Comparison of ENCODE assay signal across 35 mouse cellular contexts in genomic region chr5:145469623-145470022, GRCm38 (mm10). TPM values are rescaled to one million over a fixed set of nuclear protein-coding genes. Genes with fewer than 3 reads are reported as not detected.
"Had no signal": no experiment of that assay in that cellular context is flagged by ENCODE, and none has a peak within 500 bp of the region (broad histone marks: within the 10 kb centered on the region; RNA-seq: fewer than 3 reads in every experiment).

Gene Cyp3a16, minus strand, starts transcription at chr5:145469723.

RNA-seq across cellular contexts. Expression of gene Cyp3a16, which starts in this region (rescaled TPM):
- total RNA-seq: left cerebral cortex, adult 2 months; left cerebral cortex, adult 8-10 months; left cerebral cortex, postnatal 10 days; left cerebral cortex, postnatal 14 days; left cerebral cortex, postnatal 25 days; left cerebral cortex, postnatal 36 days; left cerebral cortex, postnatal 4 days; megakaryocyte progenitor cell, adult 5-6 weeks; megakaryocyte, adult 5-6 weeks; megakaryocyte-erythroid progenitor cell, adult 5-6 weeks; midbrain, postnatal 0 days; monocyte, adult 5-6 weeks had no signal
- polyA plus RNA-seq: limb, embryonic 10.5 days; limb, embryonic 11.5 days; limb, embryonic 12.5 days; limb, embryonic 13.5 days; limb, embryonic 14.5 days; limb, embryonic 15.5 days; liver, embryonic 11.5 days; lung, adult 2 months; lung, embryonic 14.5 days; lung, embryonic 15.5 days; lung, embryonic 16.5 days; lung, postnatal 0 days; macrophage; midbrain, embryonic 10.5 days; midbrain, embryonic 11.5 days; midbrain, embryonic 12.5 days; midbrain, embryonic 13.5 days; midbrain, embryonic 14.5 days; midbrain, embryonic 15.5 days; midbrain, embryonic 16.5 days; midbrain, postnatal 0 days; myocyte; neural tube, embryonic 11.5 days; neural tube, embryonic 12.5 days had no signal
